Mouse (Mus musculus) cerebellum, adult 2 months (tissue): ENCODE results near the gene Ndufb10.

Experiments
- CTCF ChIP-seq: fragments of 200-500 bp; IDR thresholded peaks from 2 replicates; pipeline ENCODE4 v1.5.1; 2011; ENCODE audit warnings: low read depth, mild to moderate bottlenecking, control low read depth, low read length, moderate library complexity, borderline replicate concordance; ENCODE audit not compliant: insufficient read depth
- POLR2A ChIP-seq: fragments of 200-500 bp; IDR thresholded peaks from 2 replicates; pipeline ENCODE4 v1.6.1; 2011; ENCODE audit warnings: low read length, control low read depth, borderline replicate concordance; ENCODE audit not compliant: insufficient read depth

GRCm38 (mm10) chr17:24723881-24724180, 447 bp downstream of the Ndufb10 start:
- TF ChIP-seq CTCF: no peak
- no peak for TF ChIP-seq POLR2A
